10 mouse cellular contexts compared by ENCODE assay signal in the genomic region with DNA sequence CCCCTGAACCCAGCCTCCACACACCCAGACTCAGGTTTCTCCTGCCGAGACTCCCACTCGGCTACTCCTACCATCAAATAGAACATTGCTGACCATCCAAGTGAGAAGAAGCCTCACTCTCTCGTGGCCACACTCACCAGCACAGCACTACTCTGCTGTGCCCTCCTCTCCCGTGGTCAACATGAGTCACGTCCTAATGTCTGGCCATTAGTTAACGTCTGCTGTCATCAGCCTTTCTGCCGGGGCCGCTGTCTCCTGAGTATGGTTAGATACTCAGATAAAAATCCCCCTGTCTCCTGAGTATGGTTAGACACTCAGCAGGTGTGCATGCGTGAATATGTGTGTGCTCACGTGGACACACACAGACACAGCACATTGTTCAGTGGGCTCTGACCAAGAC. TPM values are rescaled to one million over a fixed set of nuclear protein-coding genes. Genes with fewer than 3 reads are reported as not detected.
DNase-seq lines count a peak whose midpoint lies in the region; ATAC-seq and TF ChIP-seq lines count a peak whose summit lies in the region.
"Had no signal": no experiment of that assay in that cellular context is flagged by ENCODE, and none has a peak within 500 bp of the region (broad histone marks: within the 10 kb centered on the region; RNA-seq: fewer than 3 reads in every experiment).

No protein-coding gene starts in this region.

- H3K27me3 ChIP-seq in embryonic facial prominence, embryonic 14.5 days (replicated peaks; ENCODE audit: control insufficient read depth, insufficient read depth, low read length): no peaks in the 10 kb centered on the region
- peaks cover 25% of the 10 kb centered on the region for H3K27me3 ChIP-seq in embryonic facial prominence, embryonic 10.5 days (replicated peaks; ENCODE audit: low read depth, poor library complexity, severe bottlenecking)
- no peaks in the 10 kb centered on the region for H3K27me3 ChIP-seq in kidney, embryonic 16.5 days (ENCODE audit: insufficient read depth, low read length)
- H3K27me3 ChIP-seq in E14TG2a.4 (ENCODE audit: insufficient read depth, low read length): peaks cover 48% of the 10 kb centered on the region
- H3K27me3 ChIP-seq in limb, embryonic 15.5 days: no peaks in the 10 kb centered on the region
- H3K27me3 ChIP-seq in forebrain, embryonic 11.5 days (ENCODE audit: control insufficient read depth, insufficient read depth, low read length): peaks cover 1% of the 10 kb centered on the region; the same call in 1 of the 2 replicates

- peak overlapping the region; percentile 39; the same call in 1 of the 2 replicates for H3K27ac ChIP-seq in embryonic facial prominence, embryonic 14.5 days (replicated peaks; ENCODE audit: low read depth, low read length)
- H3K27ac ChIP-seq in embryonic facial prominence, embryonic 10.5 days (replicated peaks): no peak overlapping the region
- peak overlapping the region; percentile 73 for H3K27ac ChIP-seq in kidney, embryonic 16.5 days (ENCODE audit: low read length)
- peak overlapping the region; percentile 90 for H3K27ac ChIP-seq in limb, embryonic 15.5 days
- H3K27ac ChIP-seq in forebrain, embryonic 11.5 days (ENCODE audit: low read depth, low read length): no peak overlapping the region

- no peak for ATAC-seq in embryonic facial prominence, embryonic 14.5 days (ENCODE audit: low read depth)
- peak; percentile 64 for ATAC-seq in kidney, embryonic 16.5 days (ENCODE audit: low FRiP score, low TSS enrichment)
- ATAC-seq in limb, embryonic 15.5 days (ENCODE audit: insufficient number of reproducible peaks, low FRiP score, low TSS enrichment, low read depth): no peak
- no peak for ATAC-seq in forebrain, embryonic 11.5 days (replicated peaks; ENCODE audit: low FRiP score)
- ATAC-seq: forebrain, embryonic 14.5 days had no signal

- 62% methylated on average over 10 of the region's 10 CpGs for WGBS in embryonic facial prominence, embryonic 14.5 days
- 76% methylated on average over 10 of the region's 10 CpGs for WGBS in embryonic facial prominence, embryonic 10.5 days
- WGBS in kidney, embryonic 16.5 days: 17% methylated on average over 10 of the region's 10 CpGs
- 51% methylated on average over 10 of the region's 10 CpGs for whole genome bisulfite sequencing in limb, embryonic 15.5 days
- WGBS in forebrain, embryonic 11.5 days: 80% methylated on average over 10 of the region's 10 CpGs

- H3K36me3 ChIP-seq in embryonic facial prominence, embryonic 14.5 days (ENCODE audit: control insufficient read depth, insufficient read depth, low read length): no peaks in the 10 kb centered on the region
- H3K36me3 ChIP-seq in embryonic facial prominence, embryonic 10.5 days (replicated peaks): no peaks in the 10 kb centered on the region
- H3K36me3 ChIP-seq in kidney, embryonic 16.5 days (ENCODE audit: insufficient read depth, low read length): no peaks in the 10 kb centered on the region
- no peaks in the 10 kb centered on the region for H3K36me3 ChIP-seq in E14TG2a.4 (ENCODE audit: insufficient read depth, low read length)
- H3K36me3 ChIP-seq in limb, embryonic 15.5 days: peaks cover 9% of the 10 kb centered on the region; the same call in 1 of the 2 replicates
- H3K36me3 ChIP-seq in forebrain, embryonic 11.5 days (ENCODE audit: control insufficient read depth, insufficient read depth, low read length): no peaks in the 10 kb centered on the region

- H3K4me3 ChIP-seq in embryonic facial prominence, embryonic 14.5 days (ENCODE audit: low read depth, low read length): no peak overlapping the region
- H3K4me3 ChIP-seq in embryonic facial prominence, embryonic 10.5 days: no peak overlapping the region
- no peak overlapping the region for H3K4me3 ChIP-seq in kidney, embryonic 16.5 days (ENCODE audit: low read length)
- peak overlapping the region; percentile 10; the same call in 1 of the 2 replicates for H3K4me3 ChIP-seq in E14TG2a.4 (replicated peaks; ENCODE audit: low read length)
- H3K4me3 ChIP-seq in limb, embryonic 15.5 days: no peak overlapping the region
- no peak overlapping the region for H3K4me3 ChIP-seq in forebrain, embryonic 11.5 days (ENCODE audit: low read depth, low read length)

- DNase-seq in embryonic facial prominence, embryonic 14.5 days (ENCODE audit: low spot score): no peak
- DNase-seq in embryonic facial prominence, embryonic 10.5 days (ENCODE audit: low spot score): no peak
- DNase-seq in kidney, adult 9 months: no peak
- DNase-seq in forebrain, embryonic 11.5 days (ENCODE audit: low spot score): no peak
- no peak for DNase-seq in urinary bladder, postnatal 14 days (ENCODE audit: low spot score)
- DNase-seq: kidney, adult 18-20 months had no signal

- no peak for TF ChIP-seq CTCF in E14TG2a.4 (conservative IDR thresholded peaks at IDR 0.05; ENCODE audit: low read length)

- H3K9me3 ChIP-seq in embryonic facial prominence, embryonic 14.5 days (ENCODE audit: control insufficient read depth, low read length): no peaks in the 10 kb centered on the region
- no peaks in the 10 kb centered on the region for H3K9me3 ChIP-seq in embryonic facial prominence, embryonic 10.5 days
- no peaks in the 10 kb centered on the region for H3K9me3 ChIP-seq in kidney, embryonic 16.5 days (ENCODE audit: low read length)
- H3K9me3 ChIP-seq in E14TG2a.4 (ENCODE audit: low read length): no peaks in the 10 kb centered on the region
- H3K9me3 ChIP-seq in limb, embryonic 15.5 days: no peaks in the 10 kb centered on the region
- H3K9me3 ChIP-seq in forebrain, embryonic 11.5 days (ENCODE audit: control insufficient read depth, low read length): no peaks in the 10 kb centered on the region

- no peak overlapping the region for H3K9ac ChIP-seq in embryonic facial prominence, embryonic 14.5 days (ENCODE audit: low read depth, low read length)
- no peak overlapping the region for H3K9ac ChIP-seq in kidney, embryonic 16.5 days (replicated peaks; ENCODE audit: low read length)
- H3K9ac ChIP-seq in limb, embryonic 15.5 days: no peak overlapping the region
- no peak overlapping the region for H3K9ac ChIP-seq in forebrain, embryonic 11.5 days (ENCODE audit: low read length)

- no peak overlapping the region for H3K4me2 ChIP-seq in embryonic facial prominence, embryonic 14.5 days (ENCODE audit: low read depth, low read length)
- H3K4me2 ChIP-seq in kidney, embryonic 16.5 days (replicated peaks; ENCODE audit: low read depth, low read length): peak overlapping the region; percentile 10; the same call in 1 of the 2 replicates
- no peak overlapping the region for H3K4me2 ChIP-seq in limb, embryonic 15.5 days
- H3K4me2 ChIP-seq in forebrain, embryonic 11.5 days (ENCODE audit: low read depth, low read length, severe bottlenecking): no peak overlapping the region

- H3K4me1 ChIP-seq in embryonic facial prominence, embryonic 14.5 days (ENCODE audit: control insufficient read depth, insufficient read depth, low read length): peaks cover 65% of the 10 kb centered on the region
- H3K4me1 ChIP-seq in embryonic facial prominence, embryonic 10.5 days: peaks cover 54% of the 10 kb centered on the region
- peaks cover 83% of the 10 kb centered on the region for H3K4me1 ChIP-seq in kidney, embryonic 16.5 days (ENCODE audit: insufficient read depth, low read length)
- H3K4me1 ChIP-seq in E14TG2a.4 (replicated peaks; ENCODE audit: low read depth, low read length): peaks cover 75% of the 10 kb centered on the region
- H3K4me1 ChIP-seq in limb, embryonic 15.5 days: peaks cover 91% of the 10 kb centered on the region
- 0 out of 2 replicates have a peak, but pooled peaks cover 4% of the 10 kb centered on the region for H3K4me1 ChIP-seq in forebrain, embryonic 11.5 days (replicated peaks; ENCODE audit: control insufficient read depth, insufficient read depth, low read length)

RNA-seq across cellular contexts. Expression of a gene that starts 5.9 kb away (rescaled TPM):
- polyA plus RNA-seq in embryonic facial prominence, embryonic 14.5 days (2014; fragmentation: Nextera tagmentation; extraction: Ambion mirVana): 34.8 and 35.1 TPM in 2 replicates
- 2.2 and 2.5 TPM in 2 replicates for polyA plus RNA-seq in embryonic facial prominence, embryonic 10.5 days (2016; fragmentation: Nextera tagmentation; extraction: Ambion mirVana)
- polyA plus RNA-seq in kidney, embryonic 16.5 days (2015; fragmentation: Nextera tagmentation; extraction: Ambion mirVana): 30.5 and 32.6 TPM in 2 replicates
- 49.1 and 52.2 TPM in 2 replicates for polyA plus RNA-seq in limb, embryonic 15.5 days (2015; fragmentation: Nextera tagmentation; extraction: Ambion mirVana)
- polyA plus RNA-seq in forebrain, embryonic 11.5 days (2014; fragmentation: Nextera tagmentation; extraction: Ambion mirVana): 1.4 and 2.0 TPM in 2 replicates

RNA-seq across cellular contexts. Expression of a gene that starts 6.3 kb away (rescaled TPM):
- polyA plus RNA-seq in embryonic facial prominence, embryonic 14.5 days (2014; fragmentation: Nextera tagmentation; extraction: Ambion mirVana): 1.7 and 2.7 TPM in 2 replicates
- not detected in 2 replicates for polyA plus RNA-seq in embryonic facial prominence, embryonic 10.5 days (2016; fragmentation: Nextera tagmentation; extraction: Ambion mirVana)
- 0.26 and 0.32 TPM in 2 replicates for polyA plus RNA-seq in kidney, embryonic 16.5 days (2015; fragmentation: Nextera tagmentation; extraction: Ambion mirVana)
- polyA plus RNA-seq in limb, embryonic 15.5 days (2015; fragmentation: Nextera tagmentation; extraction: Ambion mirVana): 1.00 and 3.4 TPM in 2 replicates
- polyA plus RNA-seq in forebrain, embryonic 11.5 days (2014; fragmentation: Nextera tagmentation; extraction: Ambion mirVana): not detected in 2 replicates
- polyA plus RNA-seq: forebrain, embryonic 14.5 days had no signal

RNA-seq across cellular contexts. Expression of a gene that starts 57.4 kb away (rescaled TPM):
- polyA plus RNA-seq in embryonic facial prominence, embryonic 14.5 days (2014; fragmentation: Nextera tagmentation; extraction: Ambion mirVana): 7.8 and 8.2 TPM in 2 replicates
- 10.4 and 11.1 TPM in 2 replicates for polyA plus RNA-seq in embryonic facial prominence, embryonic 10.5 days (2016; fragmentation: Nextera tagmentation; extraction: Ambion mirVana)
- 11.9 and 12.3 TPM in 2 replicates for polyA plus RNA-seq in kidney, embryonic 16.5 days (2015; fragmentation: Nextera tagmentation; extraction: Ambion mirVana)
- 10.9 and 11.3 TPM in 2 replicates for polyA plus RNA-seq in limb, embryonic 15.5 days (2015; fragmentation: Nextera tagmentation; extraction: Ambion mirVana)
- 5.8 and 6.0 TPM in 2 replicates for polyA plus RNA-seq in forebrain, embryonic 11.5 days (2014; fragmentation: Nextera tagmentation; extraction: Ambion mirVana)

Comparison
In these comparisons a context has a peak if more than half of its experiments do, and no peak if none do; other contexts are left out.
1. H3K27ac ChIP-seq: peak in embryonic facial prominence, embryonic 14.5 days (single experiment), kidney, embryonic 16.5 days (single experiment) and limb, embryonic 15.5 days (single experiment); none in embryonic facial prominence, embryonic 10.5 days (single experiment) and forebrain, embryonic 11.5 days (single experiment).